Mouse (Mus musculus): Measurements from ENCODE around the gene Cdh16.
"Not testable (repeated sequence)": the region's sequence is repeated elsewhere in the genome, so short reads cannot be mapped to it uniquely, and the experiment has no call there.

Cdh16 gene

GRCm38 (mm10) chr8:104624161-104624560 is at the start of gene Cdh16:
Gene Cdh16 (minus strand): TSS chr8:104624396.
- peak; percentile 80 to 90 for DNase-seq

- no peak for DNase-seq
These were observed 31.4 kb upstream of the Cdh16 start for GRCm38 (mm10) chr8:104655614-104656013.

DNA sequence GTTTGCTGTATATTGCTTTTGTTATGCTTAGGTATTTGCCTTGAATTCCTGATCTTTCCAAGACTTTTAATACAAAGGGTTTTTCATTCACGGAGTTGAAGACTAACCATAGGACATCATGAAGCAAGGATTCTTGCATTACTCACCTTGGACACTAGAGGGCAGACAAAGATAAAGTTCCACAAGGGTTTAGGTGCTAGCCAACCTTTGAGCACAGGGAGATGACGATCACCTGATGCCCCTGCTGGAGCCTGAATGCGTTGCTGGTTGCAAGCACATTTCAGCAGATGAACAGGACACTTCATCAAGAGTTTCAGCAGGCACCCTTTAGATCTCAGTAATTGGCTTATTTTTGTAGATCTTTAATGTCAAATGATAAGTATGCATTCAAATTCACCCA is 30.8 kb upstream of the Cdh16 start:
- DNase-seq: peak; percentile 68 to 82

DNA sequence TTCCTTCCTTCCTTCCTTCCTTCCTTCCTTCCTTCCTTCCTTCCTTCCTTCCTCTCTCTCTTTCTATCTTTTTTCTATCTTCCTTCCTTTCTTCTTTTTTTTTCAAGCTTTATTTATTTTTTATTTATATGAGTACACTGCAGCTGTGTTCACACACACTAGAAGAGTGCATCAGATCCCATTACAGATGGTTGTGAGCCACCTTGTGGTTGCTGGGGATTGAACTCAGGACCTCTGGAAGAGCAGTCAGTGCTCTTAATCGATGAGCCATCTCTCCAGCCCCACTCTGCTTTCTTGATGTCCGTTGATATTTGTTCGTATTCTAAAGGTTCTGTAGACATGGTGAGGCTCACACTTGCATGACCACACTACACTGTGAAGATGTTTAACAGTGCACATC is 20.0 kb upstream of the Cdh16 start:
- not testable (repeated sequence) for DNase-seq

GRCm38 (mm10) chr8:104642324-104642654 is 18.1 kb upstream of the Cdh16 start:
- DNase-seq: no peak

DNA sequence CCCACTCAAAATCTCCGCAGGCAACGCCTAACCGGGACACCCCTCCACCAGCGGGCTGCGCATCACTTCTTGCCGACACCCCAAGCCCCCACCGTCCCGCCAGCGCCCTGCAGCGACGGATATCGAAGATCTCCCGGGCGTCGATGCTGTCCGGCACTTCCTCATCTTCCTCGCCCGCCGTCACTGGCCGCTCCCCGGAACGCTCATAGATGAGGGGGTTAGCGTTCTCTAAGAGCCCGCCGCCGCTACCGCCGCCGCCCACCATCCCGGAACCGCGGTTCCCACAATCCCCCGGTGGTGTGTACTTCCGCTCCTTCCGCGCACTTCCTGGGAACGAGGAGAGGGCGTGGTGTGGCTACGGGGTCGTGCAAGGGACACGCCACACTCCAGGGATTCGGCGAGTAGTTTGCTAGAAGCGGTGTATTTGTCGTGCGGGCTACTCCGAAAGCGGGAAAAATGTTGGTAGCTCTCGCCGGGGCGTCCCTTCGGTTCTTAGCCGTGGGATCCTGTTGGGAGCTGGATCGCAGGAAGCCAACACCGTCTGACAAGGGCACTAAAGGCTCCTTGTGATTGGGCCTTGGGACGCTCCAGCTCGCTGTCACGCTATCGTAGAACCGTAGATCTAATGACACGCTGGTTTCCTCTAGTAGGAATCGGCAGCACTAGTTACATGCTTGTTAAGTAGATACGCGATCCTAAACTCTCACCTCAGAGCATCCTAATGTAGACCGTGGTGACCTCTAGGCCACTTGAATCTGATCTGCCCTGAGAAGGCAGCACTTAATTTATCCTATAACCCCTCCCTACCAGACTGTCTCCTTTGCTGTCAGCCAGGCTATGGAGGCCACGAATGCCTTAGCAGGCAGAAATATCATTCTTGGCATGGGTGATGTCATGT is 17.5 kb upstream of the Cdh16 start, which contains the start of gene Ciao2b:
TSS of gene Ciao2b (minus strand) at position 540 of the 898 bp plus-strand sequence.
- peak; percentile 91 to 94 for DNase-seq

GRCm38 (mm10) chr8:104640831-104641370 is 16.7 kb upstream of the Cdh16 start:
- no peak for DNase-seq

GRCm38 (mm10) chr8:104640241-104640640 is 16.0 kb upstream of the Cdh16 start:
- no peak for DNase-seq

DNA sequence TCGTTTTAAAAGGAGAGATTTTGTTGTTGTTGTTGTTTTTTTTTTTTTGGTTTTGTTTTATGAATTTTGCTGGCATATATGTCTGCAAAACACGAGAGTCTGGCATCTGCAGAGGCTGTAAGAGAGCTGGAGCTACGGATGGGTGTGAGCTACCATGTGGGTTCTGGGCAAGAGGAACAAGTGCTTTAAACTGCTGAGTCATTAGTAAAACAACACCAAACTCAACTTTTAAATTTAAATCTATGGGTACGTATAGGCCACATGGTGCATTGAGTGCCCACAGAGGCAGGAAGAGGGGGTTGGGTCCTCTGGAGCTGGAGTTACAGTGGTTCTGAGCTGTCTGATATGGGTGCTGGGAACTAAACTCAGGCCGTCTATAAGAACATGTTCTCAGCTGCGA is 13.8 kb upstream of the Cdh16 start:
- no peak for DNase-seq

- DNase-seq: peak; percentile 0 to 1
These were observed 11.0 kb upstream of the Cdh16 start for GRCm38 (mm10) chr8:104635004-104635710.

DNA sequence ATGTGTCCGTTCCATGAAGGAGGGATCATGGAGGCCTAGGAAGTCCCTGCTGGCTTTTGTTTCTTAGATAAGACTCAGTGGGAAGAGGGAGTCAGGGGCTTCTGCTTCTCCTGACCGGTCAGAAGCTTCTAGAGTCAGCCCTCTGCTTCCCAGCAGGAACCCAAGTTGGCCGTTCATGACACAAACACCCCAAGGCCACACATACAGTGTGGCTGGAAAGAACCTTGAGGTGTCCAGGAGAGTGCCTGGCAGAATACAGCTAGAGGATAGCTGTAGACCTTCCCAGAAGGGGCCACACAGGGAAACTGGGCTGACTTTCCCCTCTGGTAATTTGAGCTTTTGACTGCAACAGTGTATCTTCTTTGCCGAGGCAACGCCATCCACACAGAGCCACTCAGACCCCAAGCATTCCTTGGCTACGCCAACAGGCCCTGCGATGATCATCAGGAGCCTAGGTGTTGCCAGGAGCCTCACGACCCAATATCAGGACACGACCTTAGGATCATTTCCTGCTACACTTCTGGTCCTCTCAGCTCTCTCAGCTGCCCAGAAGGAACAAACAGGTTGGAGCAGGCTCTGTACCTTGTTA is 9.1 kb upstream of the Cdh16 start:
- peak; percentile 1 for DNase-seq

DNA sequence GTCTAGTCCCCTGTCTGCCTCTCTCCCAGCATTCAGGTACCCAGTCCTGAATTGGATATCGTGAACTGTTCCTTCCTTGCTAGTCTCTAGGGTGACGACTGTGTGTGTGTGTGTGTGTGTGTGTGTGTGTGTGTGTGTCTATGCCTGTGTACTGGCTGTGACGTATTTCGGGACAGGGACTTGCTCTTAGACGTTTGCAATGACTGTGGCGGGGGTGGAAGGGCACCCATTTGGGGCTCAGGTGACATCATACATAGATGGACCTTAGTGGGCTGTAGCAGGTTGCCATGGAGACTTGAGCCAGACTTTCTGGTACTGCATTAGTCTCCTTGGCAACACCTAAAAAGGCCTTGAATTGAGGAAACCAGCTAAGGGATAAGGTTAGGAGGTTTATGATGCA is 8.3 kb upstream of the Cdh16 start:
- DNase-seq: peak in 1 of 2 experiments; percentile 4

DNA sequence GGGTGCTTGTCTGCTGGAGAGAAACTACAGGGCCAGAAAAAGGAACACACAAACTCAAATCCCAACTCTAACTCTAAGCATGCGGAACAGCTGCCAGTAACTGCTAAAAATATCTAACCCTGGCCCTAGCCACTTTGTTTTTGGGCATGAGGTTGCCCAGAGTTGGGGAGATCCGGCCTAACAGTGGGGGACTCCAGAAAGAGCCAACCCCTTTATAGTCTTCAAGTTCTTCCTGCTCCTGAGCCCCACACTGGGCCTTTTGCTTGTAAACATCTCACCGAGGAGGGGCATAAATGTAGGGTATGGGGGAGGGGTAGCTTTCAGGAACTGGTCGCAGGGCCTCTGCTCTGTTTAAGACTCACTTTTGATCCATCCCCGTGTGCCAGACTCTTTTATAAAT is 7.8 kb upstream of the Cdh16 start:
- peak in 1 of 2 experiments; percentile 1 for DNase-seq

DNA sequence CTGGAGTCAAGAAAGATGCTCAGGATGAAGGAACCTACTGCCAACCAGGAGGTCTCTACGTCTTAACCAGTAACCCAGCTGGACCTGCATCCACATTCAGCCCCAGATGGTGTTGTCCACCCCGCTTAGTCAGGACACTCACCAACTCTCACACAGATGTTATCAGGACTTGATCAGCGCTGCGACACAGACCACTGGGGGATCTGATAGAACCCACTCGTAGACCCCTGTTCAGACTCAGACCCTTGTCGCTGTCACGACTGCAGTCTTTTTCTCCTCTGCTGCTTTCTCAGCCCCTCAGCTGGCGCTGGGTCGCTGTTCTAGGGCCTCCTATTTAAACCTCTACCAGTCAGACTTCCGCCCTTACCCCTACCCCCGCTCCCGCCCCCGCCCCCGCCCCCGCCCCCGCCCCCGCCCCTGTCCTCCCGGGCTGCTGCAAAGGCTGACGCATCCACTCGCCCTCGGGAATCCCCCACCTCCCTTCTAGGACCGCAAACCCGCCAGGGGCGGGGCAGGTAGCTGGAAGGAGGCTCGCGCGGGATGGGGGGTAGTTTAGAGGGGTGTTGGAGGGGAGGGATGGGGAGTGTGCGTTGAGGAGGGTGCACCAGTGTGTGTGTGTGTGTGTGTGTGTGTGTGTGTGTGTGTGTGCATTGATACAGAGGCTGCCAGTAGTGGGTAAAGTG is 6.9 kb upstream of the Cdh16 start, which contains the start of gene Rrad:
TSS of gene Rrad (minus strand) at position 347 of the 683 bp plus-strand sequence.
- peak; percentile 62 to 74 for DNase-seq

GRCm38 (mm10) chr8:104630574-104630973 is 6.4 kb upstream of the Cdh16 start:
- peak; percentile 47 to 60 for DNase-seq

GRCm38 (mm10) chr8:104630111-104630479 is 5.9 kb upstream of the Cdh16 start:
- no peak for DNase-seq

DNA sequence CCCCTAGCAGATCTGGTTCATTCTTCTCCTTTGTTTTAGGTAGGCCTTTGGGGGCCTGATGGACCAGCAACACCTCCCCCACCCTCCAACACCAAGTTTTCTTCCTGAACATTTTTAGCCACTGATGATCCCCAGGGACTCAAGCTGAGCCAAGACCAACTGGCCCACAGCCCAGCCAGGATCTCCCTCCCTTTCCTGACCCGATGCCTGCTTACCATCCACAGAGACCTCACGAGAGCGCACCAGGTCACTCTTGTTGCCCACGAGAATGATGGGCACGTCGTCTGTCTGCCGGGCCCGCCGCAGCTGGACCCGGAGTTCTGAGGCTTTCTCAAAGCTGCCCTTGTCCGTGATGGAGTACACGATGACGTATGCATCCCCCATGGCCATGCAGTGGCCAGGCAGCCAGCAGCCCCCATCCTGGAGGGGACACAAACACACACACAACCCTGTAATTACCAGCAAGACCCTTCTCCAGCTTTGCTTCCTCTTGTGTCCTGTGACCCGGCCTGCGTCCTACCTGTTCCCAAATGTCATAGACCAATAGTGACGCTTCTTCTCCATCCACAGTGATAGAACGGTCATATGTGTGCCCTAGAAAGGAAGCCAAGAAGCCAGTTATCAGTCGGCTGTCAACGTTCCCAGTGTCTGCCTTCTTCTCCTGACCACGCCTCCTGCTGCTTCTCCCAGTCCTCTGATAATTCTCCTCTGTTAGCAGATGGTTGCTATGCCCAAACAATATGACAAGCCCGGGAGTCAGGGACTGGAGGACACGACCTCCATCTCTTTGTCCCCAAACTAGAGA is 5.3 kb upstream of the Cdh16 start:
- peak; percentile 53 to 64 for DNase-seq

GRCm38 (mm10) chr8:104628402-104628801 is 4.2 kb upstream of the Cdh16 start:
- peak in 1 of 2 experiments; percentile 1 for DNase-seq

DNA sequence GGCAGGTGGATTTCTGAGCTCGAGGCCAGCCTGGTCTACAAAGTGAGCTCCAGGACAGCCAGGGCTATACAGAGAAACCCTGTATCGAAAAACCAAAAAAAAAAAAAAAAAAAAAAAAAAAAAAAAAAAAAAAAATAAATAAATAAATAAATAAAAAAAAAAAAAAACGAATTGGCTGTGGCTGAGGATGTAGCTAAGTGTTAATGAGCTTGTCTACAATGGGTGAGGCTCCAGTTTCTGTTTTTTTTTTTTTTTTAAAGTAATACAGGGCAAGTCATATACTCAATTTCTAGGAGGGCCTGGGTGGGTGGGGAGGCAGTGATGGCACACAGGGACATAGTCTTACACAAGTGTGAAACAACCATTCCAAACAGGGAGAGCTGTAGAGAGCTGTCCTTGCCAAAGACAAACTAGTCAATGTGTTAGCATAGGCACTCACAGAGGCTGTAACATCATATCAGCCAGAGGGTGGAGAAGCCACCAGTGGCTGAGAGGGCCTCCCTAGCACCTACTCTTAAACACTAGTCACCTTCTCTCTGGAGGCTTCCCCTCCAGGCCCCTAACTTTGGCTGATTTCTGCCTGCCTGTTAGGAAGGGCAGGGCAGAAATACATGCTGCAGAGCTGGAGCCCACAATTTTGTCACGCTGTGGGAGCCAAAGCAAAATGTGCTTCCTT is 3.0 kb upstream of the Cdh16 start:
- no peak for DNase-seq

DNA sequence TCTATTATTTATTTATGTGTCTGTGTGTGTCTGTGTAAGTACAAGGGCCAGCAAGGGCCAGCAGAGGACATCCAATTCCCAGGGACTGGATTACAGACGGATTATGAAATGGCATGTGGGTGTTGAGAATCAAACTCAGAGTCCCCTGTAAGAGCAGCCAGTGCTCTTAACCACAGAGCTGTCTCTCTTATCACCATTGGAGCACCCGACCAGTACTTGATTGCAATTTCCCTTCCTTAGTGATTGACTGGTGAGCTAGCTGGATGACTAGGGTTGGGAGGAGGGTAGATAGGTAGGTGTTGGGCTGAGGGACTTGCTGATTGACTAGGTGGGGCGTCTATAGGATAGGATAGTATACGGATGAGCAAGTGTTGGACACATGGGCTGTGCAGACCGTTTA is 3.4 kb downstream of the Cdh16 start:
- DNase-seq: no peak

DNA sequence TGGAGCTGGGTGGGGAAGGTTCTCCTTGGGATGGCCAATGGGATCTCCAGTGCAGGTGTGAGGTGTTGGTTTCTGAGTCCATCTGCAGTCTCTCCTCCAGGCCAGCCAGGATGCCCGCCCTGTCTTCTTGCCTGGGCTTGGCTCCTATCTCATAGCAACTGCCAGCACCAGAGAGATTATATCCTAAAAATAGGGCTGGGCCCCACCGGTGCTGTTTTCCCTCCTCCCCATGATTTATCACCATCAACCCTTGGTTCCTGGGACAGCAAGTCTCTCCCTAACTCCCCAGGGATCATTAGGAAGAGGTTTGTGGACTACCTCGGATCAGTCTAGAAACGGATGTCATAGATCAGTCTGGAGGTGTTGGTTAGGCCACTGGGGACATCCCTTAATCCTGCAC is 11.1 kb downstream of the Cdh16 start:
- DNase-seq: no peak

Measured in kidney, postnatal 4 days (tissue).